Mouse (Mus musculus) left cerebral cortex, postnatal 10 days (tissue): ENCODE results near the gene Slc25a26. TPM values are rescaled to one million over a fixed set of nuclear protein-coding genes. Genes with fewer than 3 reads are reported as not detected.

ENCODE experiments used
- DNase-seq, 2 experiments: peaks; one replicate each; pipeline ENCODE4 v3.0.0; 2021 to 2022; ENCODE audit warnings: low spot score in 2 of 2, mixed read lengths in 1 of 2; ENCODE audit errors: extremely low spot score in 1 of 2
- intact Hi-C: fragments of 180-260 bp; cut with DNase I; formaldehyde crosslinking; loops from one replicate; pipeline ENCODE4 v1.15.1; 2025
- total RNA-seq, 2 experiments: library from RNA; stranded (reverse); gene quantifications; 2 replicates each; pipeline ENCODE4 v1.2.3; 2021

Slc25a26 gene
- total RNA-seq, 2 experiments from 2014 or later: 11.6 to 14.1 TPM

DNA sequence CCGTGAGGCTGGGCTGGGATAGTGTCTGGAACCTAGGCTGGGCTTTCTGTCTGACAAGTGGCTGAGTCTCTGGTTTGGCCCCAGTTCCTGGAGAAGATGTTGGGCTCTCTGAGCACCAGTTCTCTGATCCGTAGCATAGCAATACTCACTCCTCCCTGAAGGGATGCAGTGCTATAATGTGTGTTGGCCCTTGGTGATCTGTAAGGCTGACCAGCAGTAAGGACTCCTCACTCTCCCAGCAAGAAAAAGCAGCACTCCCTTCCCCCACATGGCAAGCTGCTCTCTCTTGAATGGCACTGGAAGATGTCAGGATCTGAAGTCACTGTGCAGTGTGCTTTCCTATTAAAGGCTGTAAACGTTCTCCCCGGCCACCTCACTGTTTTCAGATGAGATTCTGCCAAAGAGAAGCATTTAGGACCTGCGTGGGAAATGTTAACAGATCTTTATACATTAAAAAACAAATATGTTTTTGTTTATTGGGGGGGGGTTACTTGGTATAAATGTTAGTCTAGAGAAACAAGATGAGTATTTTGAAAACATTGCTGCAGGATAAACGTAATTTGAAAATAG is 94.0 kb downstream of the Slc25a26 start:
- intact Hi-C loops: no loop called here
- no peak for DNase-seq

DNA sequence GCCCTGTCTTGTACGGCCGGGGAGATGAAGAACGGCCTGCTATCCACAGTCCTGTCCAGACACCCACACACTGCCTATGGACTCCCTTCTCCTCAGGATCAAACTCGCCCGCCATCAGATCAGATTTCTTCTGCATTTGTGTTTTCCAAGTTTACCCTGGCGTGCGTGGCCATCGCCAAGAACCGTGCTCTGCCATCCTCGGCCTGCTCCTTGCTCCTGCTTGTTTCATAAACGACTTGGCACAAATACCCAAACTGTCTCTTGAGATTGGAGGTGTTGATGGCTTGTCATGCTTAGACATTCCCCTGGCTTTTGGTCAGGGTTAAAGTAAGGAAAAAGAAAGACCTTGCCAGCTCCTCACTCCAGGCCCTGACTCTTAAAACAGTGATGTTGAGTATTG is 94.6 kb downstream of the Slc25a26 start:
- intact Hi-C loops: no loop called here
- no peak for DNase-seq

DNA sequence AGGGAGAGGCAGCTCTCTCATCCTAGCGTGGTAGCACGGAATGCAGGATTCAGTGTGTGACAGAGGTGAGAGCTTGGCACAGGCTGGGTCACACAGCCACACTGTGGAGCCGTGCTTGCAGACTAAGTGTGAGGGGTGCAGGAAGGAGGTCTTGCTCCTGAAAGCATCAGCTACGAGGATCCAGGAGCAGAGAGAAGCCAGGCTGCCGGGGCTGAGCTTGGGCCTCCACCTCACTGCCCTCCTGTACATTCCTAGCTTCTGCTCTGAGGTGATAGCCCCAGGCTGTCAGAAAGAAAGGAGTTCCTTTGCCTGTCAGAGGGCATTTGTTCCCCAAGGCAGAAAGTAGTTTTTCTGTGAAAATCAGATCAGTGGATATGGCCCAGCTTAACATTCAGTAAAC is 95.1 kb downstream of the Slc25a26 start:
- no peak for DNase-seq
- intact Hi-C loops: no loop called here

DNA sequence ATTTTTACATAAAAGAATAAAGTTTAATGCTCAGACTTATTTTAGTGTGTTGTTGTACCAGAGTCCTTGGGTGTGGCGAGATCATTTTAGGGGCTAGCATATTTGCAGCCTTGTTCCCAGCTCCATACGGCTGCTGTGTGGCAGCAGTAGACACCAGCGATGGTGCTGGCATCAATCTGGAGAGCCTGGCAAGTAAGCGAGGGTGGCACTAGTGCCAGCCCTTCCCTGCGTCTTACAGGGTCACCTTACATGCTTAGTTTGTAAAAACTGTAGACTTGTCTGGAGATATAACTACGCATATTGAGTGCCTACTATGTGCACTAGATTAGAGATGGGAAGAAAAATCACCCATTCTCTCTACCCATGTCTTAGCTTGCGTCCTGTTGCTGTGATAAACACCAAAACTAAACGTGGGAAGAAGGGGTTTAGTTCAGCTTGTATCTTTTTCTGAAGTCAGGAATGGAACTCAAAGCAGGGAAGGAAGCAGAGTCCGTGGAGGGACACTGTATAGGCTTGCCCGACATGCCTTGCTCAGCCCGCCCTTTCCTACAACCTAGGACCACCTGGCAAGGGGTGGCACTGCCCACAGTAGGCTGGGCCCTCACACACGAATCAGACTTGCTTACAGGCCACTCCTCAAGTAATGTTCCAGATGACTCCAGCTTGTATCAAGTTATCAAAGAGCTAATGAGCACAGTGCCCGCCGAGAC is 96.1 kb downstream of the Slc25a26 start:
- DNase-seq: no peak
- intact Hi-C loops: no loop called here

DNA sequence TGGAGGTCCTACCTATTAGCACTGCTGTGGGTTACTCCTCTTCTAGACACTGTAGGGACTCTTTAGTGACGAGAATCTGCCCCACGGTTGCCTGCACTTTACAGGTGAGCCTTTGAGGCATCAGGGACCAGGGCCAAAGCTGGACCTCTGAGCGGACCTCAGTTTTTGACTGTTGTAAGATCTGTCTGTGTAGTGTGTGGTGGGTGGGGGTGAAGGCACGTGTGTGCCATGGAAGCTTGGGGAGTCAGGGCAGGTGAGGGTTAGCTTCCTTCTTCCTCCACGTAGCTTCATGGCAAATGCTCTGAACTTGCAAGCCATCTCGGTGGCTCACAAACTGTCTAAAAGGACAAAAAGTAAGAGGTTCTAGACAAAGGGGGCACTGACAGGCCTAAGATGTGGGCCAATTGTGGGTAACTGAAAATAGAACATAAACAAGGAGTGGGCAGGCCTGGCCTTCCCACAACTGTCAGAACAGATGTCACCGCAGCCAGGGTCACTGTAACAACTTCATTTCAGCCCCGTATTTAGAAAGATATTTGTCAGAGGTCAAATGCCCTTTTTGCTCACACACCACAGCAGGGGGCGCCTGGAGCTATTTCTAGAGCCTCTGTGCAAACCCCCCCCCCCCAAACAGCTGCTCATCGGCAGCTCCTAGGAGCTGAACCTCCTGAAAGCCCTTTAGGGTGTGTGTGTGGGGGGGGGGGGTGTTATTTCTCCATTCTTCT is 96.8 kb downstream of the Slc25a26 start:
- peak in 1 of 2 experiments; percentile 63 for DNase-seq
- intact Hi-C loops: no loop called here

DNA sequence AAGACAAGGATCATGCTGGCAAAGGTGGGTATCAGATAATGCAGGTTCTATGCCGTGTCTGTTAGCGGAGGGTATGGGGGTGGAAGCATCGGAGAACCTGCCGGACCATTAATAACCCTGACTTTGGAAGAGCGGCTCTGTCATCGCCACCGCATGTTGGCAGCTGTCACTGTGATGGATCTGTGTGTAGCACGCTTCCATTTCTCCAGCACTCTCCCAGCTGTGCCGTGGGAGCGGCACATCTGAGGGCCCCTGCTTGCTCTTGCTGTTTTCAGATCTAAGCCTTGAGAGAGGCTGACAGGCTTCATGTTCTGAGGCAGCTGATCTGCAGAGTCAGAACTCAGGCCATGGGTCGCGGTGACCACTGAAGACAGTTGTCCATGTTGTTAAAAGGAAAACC is 98.3 kb downstream of the Slc25a26 start:
- intact Hi-C loops: no loop called here
- no peak for DNase-seq

DNA sequence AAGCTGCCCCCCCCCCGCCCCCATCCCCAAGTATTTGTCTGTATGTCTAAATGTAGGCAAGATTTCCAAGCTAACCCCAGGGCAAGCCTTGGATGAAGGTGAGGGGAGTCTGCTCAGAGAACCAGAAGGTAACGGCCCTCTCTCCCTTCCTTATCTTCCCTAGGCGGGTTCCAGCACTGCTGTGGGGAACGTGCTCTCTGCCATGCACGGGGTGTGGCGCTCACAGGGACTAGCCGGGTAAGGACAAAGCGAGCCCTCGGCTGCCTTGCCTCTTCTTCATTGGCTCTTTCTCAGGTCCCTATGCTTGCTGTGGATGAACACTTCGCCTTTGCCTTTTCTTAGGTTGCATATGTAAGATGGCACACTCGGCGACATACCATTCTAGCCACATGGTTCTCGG is 98.9 kb downstream of the Slc25a26 start:
- DNase-seq: no peak
- intact Hi-C loops: no loop called here

DNA sequence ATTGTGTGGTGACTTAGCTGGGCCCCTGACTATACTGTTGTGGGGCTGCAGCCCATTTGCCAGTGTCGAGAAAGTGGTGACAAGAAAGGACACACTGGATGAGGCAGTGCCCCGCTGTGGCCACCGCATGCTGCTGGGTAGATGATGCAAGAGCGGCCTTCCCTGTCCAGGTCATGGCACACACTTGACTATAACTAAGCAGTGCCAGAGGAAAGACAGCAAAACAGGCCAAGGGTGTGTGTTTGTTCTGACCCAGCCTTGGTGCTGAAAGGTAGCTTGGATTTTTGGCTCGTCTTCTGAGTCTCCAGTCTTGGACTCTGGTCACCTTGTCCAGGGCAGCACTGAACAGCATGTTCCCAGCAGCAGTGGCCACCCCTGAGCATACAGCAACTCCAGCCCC is 101.0 kb downstream of the Slc25a26 start:
- intact Hi-C loops: no loop called here
- DNase-seq: no peak

DNA sequence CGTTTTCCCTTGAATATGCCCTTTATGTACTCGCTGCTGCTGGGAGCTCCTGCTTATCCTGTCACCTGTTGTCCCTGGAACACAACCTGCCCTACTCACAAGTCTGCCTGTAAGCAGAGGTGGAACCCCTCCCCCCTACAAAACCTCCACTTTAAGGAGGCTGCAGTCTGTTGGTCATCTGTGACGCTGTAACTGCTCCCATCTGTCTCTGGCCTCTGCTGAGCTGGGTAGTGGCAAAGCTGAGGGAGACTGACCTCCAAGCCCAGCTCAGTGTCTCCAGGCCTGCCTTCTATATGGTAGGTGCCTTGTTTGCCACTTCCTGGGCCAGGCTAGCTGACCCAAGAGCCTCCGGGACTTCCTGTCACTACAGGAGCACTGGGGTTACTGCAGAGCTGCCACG is 101.7 kb downstream of the Slc25a26 start:
- intact Hi-C loops: no loop called here
- no peak for DNase-seq

DNA sequence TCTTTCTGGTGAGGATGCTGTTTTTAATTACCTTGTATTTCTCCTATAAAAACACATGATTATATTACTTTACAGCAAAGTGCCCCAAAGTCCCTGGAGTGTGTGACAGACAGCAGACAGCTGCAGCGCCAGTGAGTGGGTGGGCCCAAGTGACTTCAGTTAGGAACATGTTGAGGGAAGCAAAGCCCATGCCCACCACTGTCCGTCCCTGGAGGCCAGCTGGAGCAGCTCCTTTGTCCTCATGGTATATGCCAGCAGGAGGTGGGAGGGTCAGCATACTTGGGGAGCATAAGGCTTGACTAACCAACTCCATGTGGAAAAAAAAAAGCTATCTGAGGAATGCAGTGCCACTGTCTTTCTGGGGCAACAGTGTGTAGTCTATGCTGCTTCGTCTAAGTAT is 103.9 kb downstream of the Slc25a26 start:
- no peak for DNase-seq
- intact Hi-C loops: no loop called here

DNA sequence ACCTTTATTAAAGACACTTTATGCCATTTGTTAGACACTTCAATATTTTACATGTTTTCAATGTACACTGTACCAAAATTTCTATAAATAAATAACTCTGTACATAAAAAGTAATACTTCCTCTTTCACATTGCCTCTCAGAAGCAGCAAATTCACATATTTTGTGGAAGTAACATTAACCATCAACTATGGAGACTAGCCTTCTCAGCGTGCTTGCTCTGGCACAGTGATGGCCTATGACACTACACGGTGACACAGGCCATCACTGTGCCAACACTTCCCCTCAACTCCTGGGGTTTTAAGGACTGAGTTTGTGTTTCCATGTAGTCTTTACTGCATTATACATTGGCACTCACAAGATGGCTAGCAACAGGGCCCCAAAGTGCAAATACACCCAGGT is 104.4 kb downstream of the Slc25a26 start:
- intact Hi-C loops: no loop called here
- no peak for DNase-seq

DNA sequence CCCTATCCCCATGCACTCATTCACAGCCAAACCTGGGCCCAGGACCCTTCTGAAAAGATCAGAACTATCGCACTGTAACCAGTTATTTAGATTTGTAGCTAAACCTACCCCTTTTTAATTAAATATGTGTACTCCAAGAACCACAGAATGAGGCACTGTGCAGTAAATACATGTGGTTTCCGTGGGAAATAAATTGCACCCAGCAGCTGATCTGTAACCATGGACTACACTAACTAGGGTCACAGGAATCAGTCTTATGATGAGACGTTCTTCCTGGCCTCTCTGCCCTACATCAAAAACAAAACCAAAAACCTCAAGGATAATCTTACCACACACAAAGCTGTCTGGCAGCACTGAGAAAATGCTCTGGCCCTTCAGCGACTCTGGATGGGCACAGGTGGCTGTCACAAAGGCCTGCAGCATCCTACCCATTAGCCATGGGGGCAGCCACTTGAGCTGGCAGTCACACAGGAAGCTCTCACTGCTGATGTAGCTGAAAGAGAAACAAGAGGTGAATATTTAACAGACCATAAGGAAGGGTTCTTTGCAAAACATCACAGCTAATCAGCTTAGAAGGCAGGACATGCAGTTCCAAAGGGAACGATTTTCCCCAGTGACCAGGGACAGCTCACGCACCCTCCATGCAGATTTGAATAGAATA is 113.2 kb downstream of the Slc25a26 start:
- DNase-seq: no peak
- intact Hi-C loops: no loop called here

DNA sequence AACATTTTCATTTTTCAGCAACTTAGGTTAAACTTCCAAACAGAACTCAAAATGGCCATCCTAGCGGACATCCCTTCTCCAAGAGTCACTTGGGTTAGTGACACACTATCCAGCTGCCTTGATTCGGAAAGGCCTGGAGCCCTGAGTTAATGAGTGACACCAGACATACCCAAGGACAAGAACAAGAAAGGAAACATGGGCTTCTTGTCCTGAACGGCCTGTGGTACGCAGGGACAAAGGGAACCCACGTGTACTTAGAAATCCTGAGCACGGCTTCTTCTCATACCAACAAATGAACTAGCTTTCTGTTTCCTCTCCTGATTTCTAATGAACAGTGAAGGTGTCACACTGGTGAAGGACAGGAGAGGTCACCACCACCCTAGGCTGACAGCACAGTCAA is 114.2 kb downstream of the Slc25a26 start:
- no peak for DNase-seq
- intact Hi-C loops: no loop called here

DNA sequence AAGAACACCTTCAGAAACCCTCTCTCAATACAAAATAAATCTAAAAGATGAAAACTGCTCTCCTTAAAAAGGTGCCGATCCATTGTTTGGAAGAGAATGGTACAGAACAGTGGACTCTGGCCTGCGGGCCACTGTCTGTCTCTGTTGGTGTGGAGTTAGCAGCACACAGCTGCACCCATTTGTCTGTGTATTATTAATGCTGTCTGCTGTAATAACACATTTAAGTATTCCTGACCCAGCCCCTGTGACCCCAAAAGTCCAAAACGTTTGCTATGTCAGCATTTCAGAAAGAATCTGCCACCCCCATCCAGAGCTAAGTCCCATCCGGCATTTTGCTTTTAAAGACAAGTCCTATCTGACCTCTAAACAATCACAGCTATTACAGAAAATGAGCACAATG is 115.8 kb downstream of the Slc25a26 start:
- intact Hi-C loops: no loop called here
- DNase-seq: no peak

DNA sequence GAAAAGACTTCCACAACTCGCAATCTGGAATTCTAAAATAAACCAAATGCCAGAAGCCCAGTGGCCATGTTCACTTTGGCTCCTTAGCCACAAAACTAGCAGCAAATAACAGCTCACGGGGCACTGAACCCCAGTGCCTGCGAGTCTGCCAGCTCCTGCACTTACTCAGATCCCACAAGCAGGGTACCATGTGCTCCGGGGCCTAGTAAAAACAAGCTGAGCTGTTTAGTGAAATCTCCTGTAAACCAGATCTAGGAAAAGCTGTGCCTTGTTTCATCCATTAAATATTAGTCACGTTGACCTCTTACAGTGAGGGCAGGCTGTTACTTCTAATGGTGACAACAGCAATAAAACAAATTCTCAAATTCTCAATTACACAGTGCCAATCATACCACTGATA is 118.5 kb downstream of the Slc25a26 start:
- intact Hi-C loops: no loop called here
- no peak for DNase-seq

DNA sequence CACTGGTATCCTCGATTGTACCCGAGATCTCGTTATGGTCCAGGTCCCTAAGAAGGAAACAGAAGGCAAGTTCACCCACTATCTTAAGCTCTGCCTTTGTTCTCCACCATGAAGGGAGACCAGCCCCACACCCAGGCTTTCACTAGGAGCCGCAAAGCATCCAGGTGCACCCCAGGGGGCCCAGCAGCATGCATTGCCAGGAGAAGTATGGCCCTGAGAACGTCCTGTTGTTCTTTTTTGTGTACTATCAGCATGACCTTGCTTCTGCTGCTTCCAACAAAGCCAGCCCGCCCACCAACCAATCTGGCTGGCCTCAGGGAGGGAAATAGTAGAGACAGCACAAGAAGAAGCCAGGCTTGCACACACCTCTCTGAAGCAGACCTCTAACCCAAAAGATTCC is 120.2 kb downstream of the Slc25a26 start:
- intact Hi-C loops: loop anchor here (5.0 kb wide), 2 partner anchors 347 to 367 kb away; no protein-coding TSS in a partner anchor
- DNase-seq: no peak

DNA sequence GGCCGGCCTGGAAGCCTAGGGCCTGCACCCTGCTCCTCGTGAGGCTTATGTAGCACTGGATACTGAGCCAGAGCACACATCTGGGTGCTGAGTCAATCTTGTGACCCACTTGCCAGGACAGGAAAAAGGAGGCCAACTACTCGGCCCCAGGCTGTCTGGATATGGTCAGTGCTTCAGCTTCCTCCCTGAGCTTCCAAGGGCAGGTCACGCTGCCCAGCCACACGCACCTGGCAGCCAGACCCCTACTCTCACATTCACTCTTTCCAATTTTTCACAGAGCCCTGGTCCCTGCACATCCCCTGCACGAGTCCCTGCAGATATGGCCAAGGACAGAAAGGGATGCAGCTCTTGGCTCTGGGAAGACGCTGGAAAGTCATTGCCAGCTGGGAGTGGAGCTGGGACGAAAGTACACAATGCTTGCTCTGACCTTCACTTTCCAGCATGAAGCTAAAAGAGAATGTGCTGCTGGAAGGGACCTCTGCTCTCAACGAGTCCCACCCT is 120.7 kb downstream of the Slc25a26 start:
- intact Hi-C loops: loop anchor here (5.0 kb wide), 2 partner anchors 346 to 366 kb away; no protein-coding TSS in a partner anchor
- no peak for DNase-seq

DNA sequence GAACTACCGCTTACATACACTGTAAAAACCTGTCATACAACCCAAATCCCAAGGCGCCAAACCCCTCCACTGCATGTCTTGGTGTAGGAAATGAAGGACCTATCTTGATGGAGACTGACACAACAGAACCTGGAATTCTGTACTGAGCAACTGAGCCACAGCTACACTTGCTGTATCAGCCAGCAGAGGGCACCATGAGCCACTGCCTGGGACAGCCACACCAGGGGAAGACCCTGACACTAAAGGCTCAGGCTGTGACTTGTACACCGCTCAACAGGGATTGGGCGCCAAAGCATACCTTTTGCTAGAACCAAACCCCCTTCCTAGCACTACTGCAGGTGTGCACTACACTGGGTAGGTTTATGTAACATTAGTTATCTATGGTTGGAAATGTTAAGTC is 122.9 kb downstream of the Slc25a26 start:
- intact Hi-C loops: loop anchor here (5.0 kb wide), 2 partner anchors 344 to 364 kb away; no protein-coding TSS in a partner anchor
- peak; percentile 40 to 77 for DNase-seq

DNA sequence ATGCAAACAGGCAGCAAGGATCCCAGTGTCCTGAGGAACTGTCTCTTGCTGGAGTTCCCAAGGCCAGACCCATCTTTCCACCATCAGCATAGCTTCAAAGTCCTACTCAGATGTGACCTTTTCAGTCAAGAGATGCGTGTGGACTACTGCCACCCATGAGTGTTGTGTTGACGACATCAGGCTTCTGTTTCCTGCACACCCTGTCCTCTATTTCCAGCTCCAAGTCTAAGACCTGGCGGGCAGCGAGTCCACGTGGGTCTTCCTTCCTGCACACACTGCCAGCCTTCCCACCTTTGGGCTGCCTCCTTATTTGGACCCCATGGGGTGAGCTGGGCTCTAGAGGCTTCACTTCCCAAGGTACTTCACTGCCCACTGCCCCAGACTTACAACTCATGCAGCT is 124.4 kb downstream of the Slc25a26 start:
- intact Hi-C loops: loop anchor here (5.0 kb wide), 2 partner anchors 343 to 363 kb away; no protein-coding TSS in a partner anchor
- no peak for DNase-seq
